Mouse (Mus musculus) CD4-positive, CD25-positive, alpha-beta regulatory T cell, adult 4 months (primary cell): ENCODE results near the gene Slc5a9. TPM values are rescaled to one million over a fixed set of nuclear protein-coding genes. Genes with fewer than 3 reads are reported as not detected.
"Not testable (repeated sequence)": the region's sequence is repeated elsewhere in the genome, so short reads cannot be mapped to it uniquely, and the experiment has no call there.

Experiments used
- ATAC-seq: one replicate; pipeline ENCODE4 v1.8.0; 2017
- polyA plus RNA-seq, 2 experiments: library from polyadenylated mRNA; unstranded; fragments of 100-300 nt; shearing (Covaris generic); gene quantifications; one replicate each; pipeline ENCODE4 v1.2.1; 2017

The Slc5a9 gene
- not detected for polyA plus RNA-seq

DNA sequence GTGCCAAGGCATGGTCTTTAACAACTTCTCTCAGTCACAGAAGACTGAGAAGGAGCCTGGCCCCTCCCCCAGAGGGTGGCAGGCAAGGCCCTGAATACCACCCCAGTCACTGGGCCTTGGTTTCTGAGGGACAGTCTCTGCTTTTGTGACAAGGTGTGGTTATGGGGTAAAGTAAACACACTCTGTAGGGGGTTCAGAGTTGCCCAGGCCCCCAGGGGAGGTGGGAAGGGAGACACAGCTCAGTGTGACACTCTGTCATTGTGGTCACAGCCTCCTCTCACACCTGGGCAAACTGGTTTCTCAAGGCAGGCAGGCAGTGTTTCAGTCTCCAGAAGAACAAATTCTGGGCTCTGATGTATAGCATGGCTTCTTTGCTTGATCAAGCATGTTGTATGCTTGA is at the start of gene Slc5a9:
Gene Slc5a9 (minus strand): TSS at position 144 of the 400 bp plus-strand sequence.
- no peak for ATAC-seq

DNA sequence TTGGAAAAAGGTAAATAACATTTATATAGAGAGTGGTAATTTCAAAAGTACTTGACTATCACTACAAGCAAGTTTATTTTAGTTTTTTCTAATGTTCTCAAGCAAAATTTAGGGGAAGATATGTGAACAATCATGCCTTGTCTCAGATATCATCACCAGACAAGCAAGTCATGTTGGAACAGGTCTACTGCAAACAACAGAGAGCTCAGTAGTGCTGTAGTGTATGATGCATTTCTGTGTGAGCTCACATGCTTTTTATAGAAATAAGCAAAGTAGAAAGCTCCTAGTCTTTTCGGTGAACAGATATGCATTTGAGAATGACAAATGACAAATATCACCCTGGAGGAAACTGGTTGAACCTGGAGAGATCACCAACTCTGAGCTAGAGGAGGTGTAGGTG is 16.4 kb upstream of the Slc5a9 start, which contains the start of gene Skint8:
Gene Skint8 (plus strand): TSS at position 301 of the 400 bp plus-strand sequence.
- no peak for ATAC-seq

DNA sequence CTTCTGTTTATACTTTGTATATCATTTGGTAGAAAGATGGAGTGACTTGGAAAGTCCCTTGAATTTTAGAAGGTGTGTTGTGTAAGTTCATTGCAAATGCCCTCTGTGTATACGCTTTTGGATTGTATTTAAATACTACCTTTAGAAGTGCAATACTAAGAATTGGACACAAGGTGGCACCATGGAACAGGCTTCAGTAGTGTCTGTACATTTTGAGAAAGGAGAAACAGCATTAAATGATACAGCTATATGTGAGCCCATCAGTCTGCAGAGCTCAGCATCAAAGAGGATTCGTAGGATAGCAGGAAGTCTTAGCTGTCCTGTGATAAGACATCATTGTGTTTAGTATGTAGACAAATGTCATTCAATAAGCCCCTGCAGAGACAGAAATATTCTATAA is 5.2 kb upstream of the Slc5a9 start:
- ATAC-seq: peak; percentile 54

DNA sequence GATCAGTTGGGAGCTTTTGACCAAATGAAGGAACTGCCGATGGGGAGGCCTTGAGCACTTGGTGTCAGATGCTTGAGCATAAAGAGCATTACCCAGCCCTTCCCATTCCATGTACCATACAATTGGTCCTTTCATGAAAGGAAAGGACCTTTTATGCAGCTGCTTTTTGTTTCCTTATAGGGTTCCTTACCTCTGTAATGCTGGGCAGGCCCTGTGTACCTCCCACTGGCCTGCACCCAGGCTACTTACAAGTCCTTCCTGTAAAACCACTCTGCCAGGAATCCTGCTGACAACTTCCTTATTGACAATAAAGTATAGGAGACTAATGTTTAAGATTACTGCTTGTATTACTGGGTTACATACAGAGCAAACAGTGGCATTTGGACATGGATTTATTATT is 1.2 kb downstream of the Slc5a9 start:
- no peak for ATAC-seq

DNA sequence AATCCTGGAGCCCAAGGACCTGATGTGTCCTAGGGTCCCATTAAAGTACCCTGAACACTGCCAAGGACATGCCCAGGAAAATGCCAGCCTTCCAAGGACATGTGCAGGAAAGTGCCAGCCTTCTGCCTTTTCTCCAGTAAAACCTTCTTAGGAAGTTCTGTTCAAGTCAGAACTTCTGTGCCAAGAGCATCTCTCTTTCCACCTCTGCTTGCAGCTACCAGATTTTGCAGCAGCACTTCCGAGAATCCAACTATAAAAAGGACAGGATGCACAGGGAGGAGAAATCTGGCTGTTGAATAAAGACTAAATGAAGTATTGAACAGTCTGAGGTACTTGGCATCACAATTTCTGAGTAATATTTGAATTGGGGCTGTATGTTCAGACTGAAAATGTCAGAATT is 2.2 kb downstream of the Slc5a9 start:
- not testable (repeated sequence) for ATAC-seq

DNA sequence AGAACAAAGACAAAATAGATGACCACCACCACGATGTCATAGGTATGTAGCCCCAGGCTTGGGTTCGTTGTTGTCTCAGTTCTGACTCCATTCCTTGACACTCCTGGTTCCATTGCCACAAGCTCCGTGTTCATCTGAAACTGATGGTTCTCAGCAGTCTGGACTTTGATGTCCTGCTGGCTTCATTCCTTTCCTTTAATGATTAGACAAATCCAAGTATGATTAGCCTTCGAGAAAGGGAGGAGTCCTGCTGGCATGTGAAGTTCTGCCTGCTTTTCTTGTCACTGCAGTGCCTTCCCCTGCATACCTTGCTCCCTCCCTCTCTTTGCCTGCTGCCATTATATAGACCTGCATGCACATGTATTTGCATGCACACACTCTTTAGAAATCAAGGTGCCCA is 4.2 kb downstream of the Slc5a9 start:
- no peak for ATAC-seq

DNA sequence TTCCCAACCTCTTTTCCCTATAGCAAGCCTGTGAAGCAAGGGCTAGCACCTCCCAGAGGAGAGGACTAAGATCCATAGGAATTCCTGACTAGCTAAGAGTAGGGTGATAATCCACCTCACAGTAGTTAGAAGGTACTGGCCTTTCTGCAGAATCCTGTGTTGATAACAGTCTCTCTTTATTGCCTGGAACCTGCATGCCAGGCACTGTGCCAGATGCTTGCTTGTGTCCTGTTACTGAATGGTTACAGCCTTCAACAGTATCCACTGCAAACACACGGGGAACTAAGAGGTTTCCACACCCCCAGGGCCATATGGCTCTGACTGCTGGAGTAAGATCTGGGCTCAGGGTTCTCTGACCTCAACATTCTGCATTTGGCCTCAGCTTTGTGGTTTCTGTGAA is 5.0 kb downstream of the Slc5a9 start:
- no peak for ATAC-seq

DNA sequence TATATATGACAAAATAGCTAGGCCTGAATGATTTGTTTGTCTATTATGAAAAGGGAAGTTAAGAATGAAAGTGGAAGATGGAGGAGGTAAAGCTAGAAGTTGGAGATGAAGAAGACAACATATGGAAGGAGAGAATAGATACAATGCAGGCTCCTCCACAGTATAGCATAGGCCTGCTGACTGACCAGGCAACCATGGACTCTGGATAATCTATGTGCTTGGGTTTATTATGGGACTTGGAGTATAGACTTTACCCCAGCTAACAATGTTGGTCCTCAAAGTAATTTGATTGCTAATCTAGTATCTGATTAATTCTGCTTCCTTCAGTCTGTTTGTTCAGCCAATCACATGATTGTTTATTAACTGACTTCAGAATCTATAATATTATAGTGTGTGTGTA is 10.6 kb downstream of the Slc5a9 start:
- ATAC-seq: no peak

DNA sequence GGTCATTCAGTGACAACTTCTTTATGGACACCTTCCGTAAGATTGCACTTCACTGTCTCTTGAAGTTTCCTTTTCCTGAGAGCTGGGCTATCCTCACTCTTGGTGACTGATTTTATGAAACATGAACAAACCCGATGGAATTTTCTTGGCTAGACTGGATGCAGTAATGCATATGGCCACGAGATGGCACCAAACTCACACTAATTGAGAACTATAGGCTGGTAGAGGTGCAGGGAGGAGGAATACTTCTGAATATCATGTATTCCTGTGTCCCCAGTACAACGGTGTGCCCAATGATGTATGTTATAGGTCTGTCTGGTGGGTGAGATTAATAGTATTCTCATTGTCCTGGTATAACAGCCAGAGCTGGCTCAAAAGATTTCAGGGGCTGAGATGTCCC is 16.1 kb downstream of the Slc5a9 start:
- ATAC-seq: peak; percentile 75

DNA sequence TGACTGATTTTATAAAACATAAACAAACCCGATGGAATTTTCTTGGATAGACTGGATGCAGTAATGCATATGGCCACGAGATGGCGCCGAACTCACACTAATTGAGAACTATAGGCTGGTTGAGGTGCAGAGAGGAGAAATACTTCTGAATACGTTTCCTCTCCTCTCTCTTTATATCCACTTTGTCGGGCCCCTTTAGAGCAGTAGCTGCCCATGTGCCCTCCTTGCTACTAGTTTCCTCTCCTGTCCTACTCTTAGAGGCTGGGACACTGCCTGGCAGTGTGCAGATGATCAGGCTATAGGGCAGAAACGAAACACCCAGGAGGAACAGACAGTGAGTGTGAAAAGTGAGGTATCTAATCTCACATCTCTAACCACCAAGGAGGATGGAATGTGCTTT is 16.7 kb downstream of the Slc5a9 start:
- peak; percentile 84 for ATAC-seq

DNA sequence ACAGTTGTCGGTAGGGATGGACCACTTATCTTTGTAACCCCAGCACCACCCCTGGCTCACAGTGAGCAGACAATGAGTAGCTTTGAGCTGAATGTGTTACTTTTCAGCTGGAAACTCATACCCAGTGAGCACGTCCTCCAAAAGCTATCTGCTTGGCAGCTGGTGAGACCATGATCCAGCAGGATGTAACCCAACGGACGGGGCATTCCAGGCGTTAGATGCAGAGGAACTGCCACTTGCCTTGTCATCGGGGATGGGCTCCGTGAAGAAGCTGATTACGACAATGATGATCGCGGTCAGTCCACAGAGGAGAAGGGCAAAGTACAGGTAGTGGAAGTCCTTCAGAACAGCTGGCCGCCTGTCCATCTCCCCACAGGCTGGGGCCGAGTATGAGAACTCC is 19.2 kb downstream of the Slc5a9 start:
- ATAC-seq: no peak

DNA sequence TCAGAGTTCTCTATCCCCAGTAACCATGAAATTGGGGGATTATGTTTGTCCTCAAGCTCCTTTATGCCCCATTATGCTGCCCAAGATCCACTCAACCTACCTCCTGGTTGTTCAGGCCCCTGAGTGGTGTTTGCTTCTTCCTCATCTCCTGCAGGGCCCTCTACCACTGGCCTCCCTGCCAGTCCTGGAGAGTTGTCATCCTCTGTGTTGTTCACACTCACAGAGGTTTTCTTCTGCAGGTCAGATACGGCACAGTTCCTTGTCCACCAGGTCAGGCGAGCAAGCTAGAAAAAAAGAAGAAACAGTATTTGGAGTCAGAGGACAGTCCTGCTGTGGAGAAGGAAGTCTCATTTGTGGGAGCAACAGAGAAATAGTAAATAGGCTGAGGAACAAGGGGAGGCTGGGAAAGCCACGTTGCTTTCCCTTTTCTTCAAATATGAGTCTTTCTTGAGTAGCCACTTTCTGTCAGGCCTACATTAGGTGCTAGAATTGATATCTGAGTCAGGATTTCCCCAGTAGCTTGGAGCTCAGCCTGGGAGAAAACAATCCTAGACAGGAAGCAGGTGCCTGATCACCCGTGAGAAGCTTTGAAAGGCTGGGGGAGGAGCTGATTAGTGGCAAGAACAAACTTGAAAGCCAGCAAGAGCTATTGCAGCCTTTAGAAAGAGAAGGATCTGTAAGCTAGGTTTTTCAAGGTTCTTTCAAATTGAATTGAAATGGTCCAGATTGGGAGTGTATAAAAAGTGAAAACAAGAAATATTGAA is 22.4 kb downstream of the Slc5a9 start:
- no peak for ATAC-seq

DNA sequence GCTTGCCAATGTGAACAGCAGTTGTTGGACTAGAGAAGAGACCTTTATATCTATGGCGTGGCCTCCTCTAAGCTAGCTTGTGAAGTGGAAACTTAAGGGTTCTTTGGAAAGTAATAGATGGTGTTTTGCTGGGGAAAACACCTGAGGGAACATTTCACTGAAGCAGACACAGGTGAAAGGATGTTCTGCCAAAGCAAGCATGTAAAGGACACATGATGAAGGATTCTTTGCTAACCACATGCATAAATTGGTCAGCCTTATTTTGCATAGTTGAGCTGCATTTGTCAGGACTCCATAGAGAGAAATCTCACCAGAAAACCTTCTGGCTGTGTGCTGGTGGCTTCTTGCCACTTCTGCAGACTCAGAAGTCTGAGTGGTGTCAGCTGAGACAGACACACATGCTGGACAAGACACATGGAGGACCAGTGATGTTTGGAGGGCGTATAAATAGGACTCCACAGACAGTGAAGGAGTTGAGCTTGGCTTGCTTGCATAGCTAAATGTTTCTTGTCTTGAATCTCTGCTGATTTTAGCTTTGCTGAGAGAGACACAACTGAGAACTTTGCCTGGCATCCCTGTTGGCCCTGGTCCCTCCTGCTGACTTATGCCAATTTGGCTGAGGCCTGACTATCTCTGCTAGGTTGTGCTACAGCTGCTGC is 34.8 kb downstream of the Slc5a9 start:
- ATAC-seq: no peak

DNA sequence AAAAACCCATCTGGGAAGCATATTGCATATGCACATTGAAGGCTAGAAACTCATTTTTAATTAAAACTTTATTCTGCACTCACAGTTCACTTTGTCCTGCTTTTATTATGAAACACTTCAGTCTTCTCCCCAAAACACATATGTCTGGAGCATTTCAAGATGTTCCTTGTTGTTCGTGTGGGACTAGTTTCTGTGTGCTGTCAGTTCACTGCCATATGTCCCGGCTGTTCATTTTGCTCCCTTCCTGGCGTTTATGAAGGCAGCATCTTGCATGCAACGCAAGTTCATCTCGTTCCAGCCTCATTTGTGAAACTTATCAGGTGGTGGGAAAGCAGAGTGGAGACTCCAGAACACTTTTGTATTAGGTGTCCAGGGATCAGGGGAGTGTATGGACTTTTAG is 36.0 kb downstream of the Slc5a9 start:
- ATAC-seq: no peak

DNA sequence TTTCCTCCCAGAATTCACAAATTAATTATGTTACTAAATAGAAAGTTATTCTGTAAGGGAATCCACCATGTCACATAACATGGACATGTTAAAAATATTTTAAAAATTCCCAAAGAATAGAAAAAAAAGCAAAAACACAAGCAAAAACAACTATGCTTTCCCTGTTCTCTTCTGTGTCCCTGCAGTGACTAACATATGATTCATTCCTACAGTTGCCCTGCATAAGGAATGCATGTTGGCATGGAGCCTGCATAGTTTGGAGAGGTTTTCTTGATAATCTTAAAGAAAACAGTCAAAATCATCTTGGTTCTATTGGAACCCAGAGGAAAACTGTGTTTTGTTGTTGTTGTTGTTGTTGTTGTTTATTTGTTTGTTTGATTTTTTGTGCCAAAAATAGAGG is 50.1 kb downstream of the Slc5a9 start:
- ATAC-seq: no peak

DNA sequence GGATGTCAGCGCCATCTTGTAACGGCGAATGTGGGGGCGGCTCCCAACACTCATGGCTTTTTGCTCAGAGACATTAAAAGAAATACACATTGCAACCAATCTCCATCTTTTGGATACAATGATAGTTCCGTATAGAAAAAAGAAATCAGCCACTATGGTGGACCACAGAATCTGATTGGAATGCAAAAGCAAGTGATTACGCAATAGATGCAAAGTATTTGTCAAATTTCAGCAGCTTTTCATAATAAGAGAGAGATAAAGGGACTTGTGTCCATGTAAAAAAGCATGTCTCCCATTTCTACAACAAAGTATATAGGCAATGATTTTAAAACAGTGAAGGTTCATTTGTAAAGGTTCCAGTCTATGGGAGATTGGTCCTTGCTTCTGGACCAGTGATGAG is 63.8 kb downstream of the Slc5a9 start:
- ATAC-seq: no peak

Other genes starting within 250 kb of the Slc5a9 start
- 10 to 100 TPM; 21.0 to 25.4 TPM for gene Spata6, start 182.9 kb downstream of the Slc5a9 start, polyA plus RNA-seq
- gene Skint8, start 16.5 kb upstream of the Slc5a9 start, polyA plus RNA-seq: not detected
- not detected for gene Skint7, start 70.0 kb upstream of the Slc5a9 start, polyA plus RNA-seq
- gene Skint1, start 103.4 kb upstream of the Slc5a9 start, polyA plus RNA-seq: not detected
- not detected for gene Skint4, start 169.1 kb upstream of the Slc5a9 start, polyA plus RNA-seq